Mouse (Mus musculus) MEL (cell line): ENCODE results near the gene Mrgprg.

Experiments used
- BHLHE40 ChIP-seq: IDR thresholded peaks from 2 replicates; pipeline ENCODE4 v1.6.1; 2012; ENCODE audit warnings: low read depth, mild to moderate bottlenecking, inconsistent platforms, low read length, improper control_type of control experiment, borderline replicate concordance
- CTCF ChIP-seq, 3 experiments: IDR thresholded peaks in 2 of 3; conservative IDR thresholded peaks in 1 of 3; 2 replicates each; pipeline ENCODE4 v1.5.1; 2011 to 2012; ENCODE audit warnings: low read length in 3 of 3, low read depth in 2 of 3, mild to moderate bottlenecking in 2 of 3, improper control_type of control experiment in 1 of 3, inconsistent platforms in 1 of 3, mixed read lengths in 1 of 3, moderate library complexity in 1 of 3; ENCODE audit not compliant: control insufficient read depth in 1 of 3, insufficient read depth in 1 of 3, poor library complexity in 1 of 3, severe bottlenecking in 1 of 3
- EP300 ChIP-seq, 2 experiments: IDR thresholded peaks; 2 replicates each; pipeline ENCODE4 v1.6.1; 2011; ENCODE audit warnings: improper control_type of control experiment in 2 of 2, low read length in 2 of 2, low read depth in 1 of 2, mild to moderate bottlenecking in 1 of 2
- GABPA ChIP-seq: IDR thresholded peaks from 2 replicates; pipeline ENCODE4 v1.6.1; 2012; ENCODE audit warnings: low read depth, mild to moderate bottlenecking, inconsistent platforms, low read length, improper control_type of control experiment, moderate library complexity
- HCFC1 ChIP-seq: IDR thresholded peaks from 2 replicates; pipeline ENCODE4 v1.6.1; 2012; ENCODE audit warnings: low read depth, mild to moderate bottlenecking, inconsistent platforms, low read length, improper control_type of control experiment, moderate library complexity
- KAT2A ChIP-seq: conservative IDR thresholded peaks from 2 replicates; pipeline ENCODE4 v1.6.1; 2012; ENCODE audit warnings: low read depth, low read length, improper control_type of control experiment, inconsistent platforms
- MXI1 ChIP-seq: IDR thresholded peaks from 2 replicates; pipeline ENCODE4 v1.6.1; 2011; ENCODE audit warnings: mild to moderate bottlenecking, low read depth, low read length, improper control_type of control experiment
- MYC ChIP-seq: IDR thresholded peaks from 2 replicates; pipeline ENCODE4 v1.6.1; 2011; ENCODE audit warnings: low read depth, mild to moderate bottlenecking, low read length, improper control_type of control experiment, moderate library complexity
- POLR2A ChIP-seq, 2 experiments: IDR thresholded peaks; 2 replicates each; pipeline ENCODE4 v1.6.1; 2011 to 2012; ENCODE audit warnings: low read length in 2 of 2, mild to moderate bottlenecking in 2 of 2, control low read depth in 1 of 2, improper control_type of control experiment in 1 of 2, low read depth in 1 of 2, moderate library complexity in 1 of 2; ENCODE audit not compliant: control insufficient read depth in 1 of 2, insufficient read depth in 1 of 2, poor library complexity in 1 of 2
- RCOR1 ChIP-seq: IDR thresholded peaks from 2 replicates; pipeline ENCODE4 v1.6.1; 2012; ENCODE audit warnings: low read depth, mild to moderate bottlenecking, inconsistent platforms, low read length, improper control_type of control experiment
- SMC3 ChIP-seq: IDR thresholded peaks from 2 replicates; pipeline ENCODE4 v1.6.1; 2011; ENCODE audit warnings: low read depth, low read length, improper control_type of control experiment
- ZMIZ1 ChIP-seq: IDR thresholded peaks from 2 replicates; pipeline ENCODE4 v1.6.1; 2012; ENCODE audit warnings: low read depth, mild to moderate bottlenecking, inconsistent platforms, low read length, improper control_type of control experiment, moderate library complexity

DNA sequence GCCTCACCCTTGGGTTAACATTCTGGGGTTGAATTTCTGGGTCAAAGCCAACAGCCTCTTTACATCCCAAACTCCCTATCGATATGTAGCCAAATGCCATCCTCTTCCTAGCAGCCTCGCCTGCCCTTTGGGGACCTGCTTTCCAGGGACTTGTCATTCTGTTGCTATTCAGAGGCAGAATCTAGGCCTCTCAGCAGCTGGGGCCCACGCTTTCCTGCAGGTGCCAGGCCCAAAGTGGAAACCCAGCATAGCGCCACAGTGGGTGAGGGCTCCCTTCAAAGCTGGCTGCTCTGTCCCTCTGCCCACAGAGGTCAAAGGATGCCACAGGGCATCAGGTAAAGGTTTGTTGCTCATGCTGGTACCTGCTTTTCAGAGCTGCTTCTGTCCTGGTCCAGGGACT, 33.0 kb downstream of the Mrgprg start:
- TF ChIP-seq CTCF (IDR thresholded peaks at IDR 0.05 in 2 of 3, conservative IDR thresholded peaks at IDR 0.05 in 1 of 3; ENCODE audit: control insufficient read depth in 1 of 3, insufficient read depth in 1 of 3, low read depth in 2 of 3, low read length in 3 of 3, poor library complexity in 1 of 3, severe bottlenecking in 1 of 3) = no peak
- TF ChIP-seq KAT2A = no peak
- TF ChIP-seq POLR2A (IDR thresholded peaks at IDR 0.05; ENCODE audit: control insufficient read depth in 1 of 2, insufficient read depth in 1 of 2, low read depth in 1 of 2, low read length in 2 of 2, poor library complexity in 1 of 2) = no peak
- no peak for TF ChIP-seq BHLHE40
- TF ChIP-seq MYC = no peak
- no peak for TF ChIP-seq ZMIZ1
- no peak for TF ChIP-seq RCOR1
- TF ChIP-seq EP300 (IDR thresholded peaks at IDR 0.05; ENCODE audit: low read depth in 1 of 2, low read length in 2 of 2) = no peak
- TF ChIP-seq MXI1 = no peak
- no peak for TF ChIP-seq HCFC1
- no peak for TF ChIP-seq GABPA
- TF ChIP-seq SMC3 = no peak
